Mouse (Mus musculus) stomach, postnatal 0 days (tissue): Measurements from ENCODE around the gene Arnt2.

ENCODE experiments used
- CTCF ChIP-seq: IDR thresholded peaks from 2 replicates; pipeline ENCODE4 v1.5.1; 2016; ENCODE audit warnings: antibody characterized with exemption, low read depth, mild to moderate bottlenecking, moderate library complexity
- EP300 ChIP-seq: optimal IDR thresholded peaks from 2 replicates; pipeline ENCODE3; 2016; ENCODE audit warnings: antibody characterized with exemption

DNA sequence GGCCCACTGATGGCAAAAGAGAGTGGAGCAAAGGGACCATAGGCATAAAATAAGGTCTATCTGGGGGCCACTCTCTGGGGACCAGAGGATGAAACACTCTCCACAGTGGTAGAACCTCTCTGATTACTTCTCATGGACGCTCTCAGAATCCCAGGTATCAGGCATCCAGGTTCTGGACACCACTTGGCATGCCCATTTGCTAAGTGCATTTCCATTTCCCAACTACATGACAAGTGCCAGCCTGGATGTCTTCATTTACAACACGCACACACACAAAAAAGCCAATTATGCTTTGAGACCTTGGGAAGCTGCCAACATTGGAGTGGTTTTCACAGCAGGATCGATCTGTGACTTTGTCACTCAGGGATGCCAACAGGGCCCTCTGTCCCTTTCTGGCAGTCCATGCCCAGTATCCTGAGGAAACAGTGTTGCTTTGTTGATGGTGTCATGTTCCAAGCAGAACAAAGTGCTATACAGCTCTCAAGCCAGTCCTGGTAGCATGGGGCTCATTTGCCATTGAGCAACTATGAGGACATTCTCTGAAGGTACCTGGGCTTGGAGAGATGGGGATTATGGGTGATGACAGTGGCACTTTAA, 102.5 kb downstream of the Arnt2 start:
- TF ChIP-seq CTCF (no peak), EP300 (no peak)
